In the genomic region with DNA sequence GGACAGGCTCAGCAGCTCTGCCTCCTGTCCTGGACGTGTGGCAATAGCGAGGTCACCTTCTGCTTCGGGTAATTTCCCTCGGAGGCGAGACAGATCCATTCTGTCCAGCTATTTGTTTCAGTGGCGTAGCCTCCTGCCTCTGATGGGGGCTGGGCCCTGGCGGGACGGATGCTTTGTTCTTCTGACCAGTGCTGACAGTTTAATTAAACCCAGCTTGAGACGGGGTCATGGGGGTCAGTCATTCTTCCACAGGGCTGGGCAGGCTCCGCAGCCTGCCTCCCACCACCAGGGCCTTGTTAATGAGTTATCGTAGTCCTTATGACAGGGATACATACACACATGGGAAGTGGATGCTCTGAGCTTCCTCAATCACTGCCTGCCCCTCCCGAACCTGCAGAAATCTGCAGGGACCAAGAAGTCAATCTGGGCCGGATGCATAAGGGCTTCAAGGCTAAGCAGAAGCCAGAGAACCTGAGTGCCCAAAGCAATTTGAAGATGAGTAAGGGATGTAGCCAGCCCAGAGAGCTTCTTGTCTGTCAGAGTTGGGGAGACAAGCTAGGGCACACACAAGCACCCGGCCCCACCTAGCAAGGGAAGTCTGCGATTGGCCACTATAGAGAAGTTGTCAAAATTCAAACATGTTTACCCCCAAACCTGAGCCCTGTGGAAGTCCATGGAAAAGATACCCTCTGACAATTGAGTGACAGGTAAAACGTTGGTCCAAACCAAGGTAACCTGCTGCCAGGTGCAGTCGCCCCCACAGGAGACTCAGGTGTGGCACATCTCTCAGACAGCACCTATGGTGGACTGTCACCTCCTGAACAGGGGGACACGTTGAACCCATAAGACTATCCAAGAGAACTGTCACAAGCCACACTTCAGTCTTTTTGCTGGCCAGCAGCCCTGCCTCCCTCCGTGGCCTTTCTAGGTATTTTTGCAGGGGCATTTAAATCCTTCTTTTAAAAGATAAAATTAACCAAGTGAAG, we compare ENCODE assay signal across 9 mouse cellular contexts. TPM values are rescaled to one million over a fixed set of nuclear protein-coding genes. Genes with fewer than 3 reads are reported as not detected.
DNase-seq lines count a peak whose midpoint lies in the region; ATAC-seq and TF ChIP-seq lines count a peak whose summit lies in the region.
"Had no signal": no experiment of that assay in that cellular context is flagged by ENCODE, and none has a peak within 500 bp of the region (broad histone marks: within the 10 kb centered on the region; RNA-seq: fewer than 3 reads in every experiment).

No protein-coding gene starts in this region.

- DNase-seq in kidney, postnatal 36 days = no peak
- DNase-seq in brain, embryonic 14.5 days (ENCODE audit: low read depth) = peak; percentile 64
- no peak for DNase-seq in forebrain, embryonic 14.5 days (ENCODE audit: low spot score)
- DNase-seq in cerebellum, postnatal 36 days = no peak
- DNase-seq in right cerebral cortex, postnatal 25 days = no peak

- whole genome bisulfite sequencing in kidney, embryonic 15.5 days = 20% methylated on average over 19 of the region's 19 CpGs
- 26% methylated on average over 19 of the region's 19 CpGs for WGBS in forebrain, embryonic 14.5 days
- 23% methylated on average over 19 of the region's 19 CpGs for WGBS in midbrain, embryonic 16.5 days

- ATAC-seq in kidney, embryonic 15.5 days (replicated peaks; ENCODE audit: low FRiP score) = peak; percentile 89
- ATAC-seq in forebrain, embryonic 14.5 days = peak; percentile 45; the same call in 1 of the 2 replicates
- ATAC-seq in midbrain, embryonic 16.5 days = 0 out of 2 replicates have a peak, but pooled peaks have one; percentile 22
- ATAC-seq in erythroblast, adult 5-6 weeks (replicated peaks; ENCODE audit: low FRiP score, poor library complexity, severe bottlenecking) = no peak

- no peaks in the 10 kb centered on the region for H3K36me3 ChIP-seq in kidney, embryonic 15.5 days
- H3K36me3 ChIP-seq in forebrain, embryonic 14.5 days (ENCODE audit: control insufficient read depth, insufficient read depth, low read length) = no peaks in the 10 kb centered on the region
- H3K36me3 ChIP-seq in midbrain, embryonic 16.5 days (ENCODE audit: control insufficient read depth, insufficient read depth, low read length) = no peaks in the 10 kb centered on the region
- H3K36me3 ChIP-seq: embryonic facial prominence, embryonic 13.5 days had no signal

- H3K4me2 ChIP-seq in kidney, embryonic 15.5 days = peak overlapping the region; percentile 9; the same call in 1 of the 2 replicates
- no peak overlapping the region for H3K4me2 ChIP-seq in forebrain, embryonic 14.5 days (ENCODE audit: low read length)
- H3K4me2 ChIP-seq in midbrain, embryonic 16.5 days (ENCODE audit: low read length) = no peak overlapping the region
- H3K4me2 ChIP-seq: embryonic facial prominence, embryonic 13.5 days had no signal

- no peak for TF ChIP-seq CTCF in brain, embryonic 14.5 days (IDR thresholded peaks at IDR 0.05; ENCODE audit: borderline replicate concordance, extremely low read depth, insufficient read depth, insufficient read length)

- peak overlapping the region; percentile 55; the same call in 1 of the 2 replicates for H3K27ac ChIP-seq in kidney, embryonic 15.5 days
- H3K27ac ChIP-seq in forebrain, embryonic 14.5 days (ENCODE audit: low read depth, low read length) = no peak overlapping the region
- H3K27ac ChIP-seq in midbrain, embryonic 16.5 days (ENCODE audit: low read length) = no peak overlapping the region
- H3K27ac ChIP-seq: embryonic facial prominence, embryonic 13.5 days had no signal

- H3K27me3 ChIP-seq in kidney, embryonic 15.5 days = peaks cover 4% of the 10 kb centered on the region; the same call in 1 of the 2 replicates
- 0 out of 2 replicates have a peak, but pooled peaks cover 4% of the 10 kb centered on the region for H3K27me3 ChIP-seq in forebrain, embryonic 14.5 days (replicated peaks; ENCODE audit: control insufficient read depth, insufficient read depth, low read length)
- no peaks in the 10 kb centered on the region for H3K27me3 ChIP-seq in midbrain, embryonic 16.5 days (ENCODE audit: control insufficient read depth, insufficient read depth, low read depth, low read length)

- no peak for TF ChIP-seq POLR2A in brain, embryonic 14.5 days (IDR thresholded peaks at IDR 0.05; ENCODE audit: borderline replicate concordance, extremely low read depth, insufficient read depth, insufficient read length, poor library complexity, severe bottlenecking)

- no peak overlapping the region for H3K9ac ChIP-seq in kidney, embryonic 15.5 days
- H3K9ac ChIP-seq in forebrain, embryonic 14.5 days (ENCODE audit: low read length) = no peak overlapping the region
- H3K9ac ChIP-seq in midbrain, embryonic 16.5 days (ENCODE audit: low read depth, low read length) = no peak overlapping the region
- H3K9ac ChIP-seq: embryonic facial prominence, embryonic 13.5 days had no signal

- H3K4me1 ChIP-seq in kidney, embryonic 15.5 days = peaks cover 24% of the 10 kb centered on the region
- H3K4me1 ChIP-seq in forebrain, embryonic 14.5 days (ENCODE audit: control insufficient read depth, insufficient read depth, low read length) = peaks cover 17% of the 10 kb centered on the region
- peaks cover 16% of the 10 kb centered on the region for H3K4me1 ChIP-seq in midbrain, embryonic 16.5 days (ENCODE audit: control insufficient read depth, insufficient read depth, low read length)

- H3K9me3 ChIP-seq in kidney, embryonic 15.5 days (replicated peaks) = no peaks in the 10 kb centered on the region
- no peaks in the 10 kb centered on the region for H3K9me3 ChIP-seq in forebrain, embryonic 14.5 days (replicated peaks; ENCODE audit: control insufficient read depth, low read length)
- no peaks in the 10 kb centered on the region for H3K9me3 ChIP-seq in midbrain, embryonic 16.5 days (replicated peaks; ENCODE audit: control insufficient read depth, low read length, poor library complexity, severe bottlenecking)
- H3K9me3 ChIP-seq: embryonic facial prominence, embryonic 13.5 days had no signal

- no peak overlapping the region for H3K4me3 ChIP-seq in kidney, embryonic 15.5 days (replicated peaks)
- no peak overlapping the region for H3K4me3 ChIP-seq in forebrain, embryonic 14.5 days (ENCODE audit: low read depth, low read length)
- no peak overlapping the region for H3K4me3 ChIP-seq in midbrain, embryonic 16.5 days (ENCODE audit: low read depth, low read length)
- H3K4me3 ChIP-seq: embryonic facial prominence, embryonic 13.5 days had no signal

RNA-seq across cellular contexts. Expression of a gene that starts 26.9 kb away (rescaled TPM):
- polyA plus RNA-seq in kidney, embryonic 15.5 days (2015; fragmentation: Nextera tagmentation; extraction: Ambion mirVana) = 6.1 and 6.3 TPM in 2 replicates
- 31.8 and 51.5 TPM in 2 replicates for polyA plus RNA-seq in brain, embryonic 14.5 days (2012; rRNA removed)
- 13.5 and 22.5 TPM in 2 replicates for polyA plus RNA-seq in forebrain, embryonic 14.5 days (2014; fragmentation: Nextera tagmentation; extraction: Ambion mirVana)
- polyA plus RNA-seq in midbrain, embryonic 16.5 days (2015; fragmentation: Nextera tagmentation; extraction: Ambion mirVana) = 18.2 and 21.4 TPM in 2 replicates
- total RNA-seq in erythroblast, adult 5-6 weeks (2015; ENCODE audit: low replicate concordance) = 0.42 TPM in 1 of 2 replicates, not detected in the other
- total RNA-seq in erythroblast, adult 5-6 weeks (2017; ENCODE audit: low replicate concordance) = 0.14 and 0.51 TPM in 2 replicates
